Mouse (Mus musculus) spleen, postnatal 14 days (tissue): ENCODE data around the gene Cox4i1.
A peak's percentile ranks its signal among the peaks of the same experiment; 100 is the strongest.

Experiments used
- DNase-seq, 2 experiments: peaks; one replicate each; pipeline ENCODE4 v3.0.0; 2021 to 2022; ENCODE audit warnings: low spot score in 2 of 2

The Cox4i1 gene

GRCm38 (mm10) chr8:120693861-120694493, 26.0 kb downstream of the Cox4i1 start:
- DNase-seq, result no peak

- no peak for DNase-seq
Measured at GRCm38 (mm10) chr8:120696401-120697153, 28.6 kb downstream of the Cox4i1 start.

- DNase-seq, result peak in 1 of 2 experiments; percentile 31
Measured at GRCm38 (mm10) chr8:120697154-120697978, 29.3 kb downstream of the Cox4i1 start.

- DNase-seq, result peak in 1 of 2 experiments; percentile 38
Measured at GRCm38 (mm10) chr8:120697979-120698272, 29.9 kb downstream of the Cox4i1 start.

- DNase-seq, result no peak
Measured at GRCm38 (mm10) chr8:120698426-120698825, 30.4 kb downstream of the Cox4i1 start.

GRCm38 (mm10) chr8:120699079-120699478, 31.1 kb downstream of the Cox4i1 start:
- DNase-seq, result no peak

- DNase-seq, result no peak
Measured at GRCm38 (mm10) chr8:120699565-120699964, 31.5 kb downstream of the Cox4i1 start.

GRCm38 (mm10) chr8:120700053-120700452, 32.0 kb downstream of the Cox4i1 start:
- DNase-seq, result no peak

GRCm38 (mm10) chr8:120701758-120702465, 33.9 kb downstream of the Cox4i1 start:
- DNase-seq, result peak; percentile 45 to 52

GRCm38 (mm10) chr8:120704203-120704602, 36.2 kb downstream of the Cox4i1 start:
- DNase-seq, result no peak

GRCm38 (mm10) chr8:120705163-120705562, 37.1 kb downstream of the Cox4i1 start:
- DNase-seq, result no peak

- no peak for DNase-seq
Measured at GRCm38 (mm10) chr8:120706193-120706592, 38.2 kb downstream of the Cox4i1 start.

- DNase-seq, result no peak
Measured at GRCm38 (mm10) chr8:120709176-120709575, 41.2 kb downstream of the Cox4i1 start.

- DNase-seq, result no peak
Measured at GRCm38 (mm10) chr8:120715200-120715599, 47.2 kb downstream of the Cox4i1 start.

GRCm38 (mm10) chr8:120715996-120716680, 48.1 kb downstream of the Cox4i1 start:
- no peak for DNase-seq

GRCm38 (mm10) chr8:120719586-120720236, 51.7 kb downstream of the Cox4i1 start:
- no peak for DNase-seq

GRCm38 (mm10) chr8:120723025-120723424, 55.0 kb downstream of the Cox4i1 start:
- no peak for DNase-seq
